Mouse (Mus musculus): ENCODE results near the gene Hipk4. TPM values are rescaled to one million over a fixed set of nuclear protein-coding genes. Genes with fewer than 3 reads are reported as not detected.

The Hipk4 gene
- total and polyA plus RNA-seq, 3 experiments = 0.09 to 0.16 TPM; not detected in 1

- in situ Hi-C loops (cut with MboI; ENCODE audit: low pct_ligation_motif_present, low pct_unique_long_range_greater_than_20kb, low sequenced_read_pairs) = no loop called here
- dilution Hi-C loops (cut with MboI; ENCODE audit: extremely low pct_ligation_motif_present, extremely low pct_unique_long_range_greater_than_20kb, low sequenced_read_pairs) = no loop called here
- TF ChIP-seq MAFK (IDR thresholded peaks at IDR 0.05; ENCODE audit: insufficient replicate concordance, low read length) = no peak
- TF ChIP-seq MYC (IDR thresholded peaks at IDR 0.05; ENCODE audit: low read depth, low read length) = no peak
- no peak for TF ChIP-seq UBTF (IDR thresholded peaks at IDR 0.05; ENCODE audit: low read depth, low read length)
- TF ChIP-seq MAX (IDR thresholded peaks at IDR 0.05; ENCODE audit: low read length) = no peak
- no peak for TF ChIP-seq NRF1 (IDR thresholded peaks at IDR 0.05; ENCODE audit: low read depth, low read length)
- no peak for TF ChIP-seq EP300 (IDR thresholded peaks at IDR 0.05; ENCODE audit: low read length)
- no peak for TF ChIP-seq ZKSCAN1 (IDR thresholded peaks at IDR 0.05; ENCODE audit: borderline replicate concordance, low read depth, low read length)
- no peak for TF ChIP-seq NELFE (IDR thresholded peaks at IDR 0.05; ENCODE audit: low read depth, low read length)
- no peak for TF ChIP-seq POLR2AphosphoS2 (IDR thresholded peaks at IDR 0.05; ENCODE audit: low read depth, low read length)
- TF ChIP-seq RCOR1 (conservative IDR thresholded peaks at IDR 0.05; ENCODE audit: low read depth, low read length) = no peak
- TF ChIP-seq IRF4 (IDR thresholded peaks at IDR 0.05; ENCODE audit: low read depth, low read length) = no peak
- no peak for TF ChIP-seq JUND (conservative IDR thresholded peaks at IDR 0.05; ENCODE audit: low read depth, low read length)
- TF ChIP-seq CHD2 (IDR thresholded peaks at IDR 0.05; ENCODE audit: low read length) = no peak
- no peak for TF ChIP-seq SMC3 (IDR thresholded peaks at IDR 0.05; ENCODE audit: low read depth, low read length)
- no peak for TF ChIP-seq BHLHE40 (IDR thresholded peaks at IDR 0.05; ENCODE audit: low read depth, low read length)
- TF ChIP-seq GABPA (IDR thresholded peaks at IDR 0.05; ENCODE audit: insufficient replicate concordance, low read depth, low read length) = no peak
- TF ChIP-seq POLR2A (IDR thresholded peaks at IDR 0.05; ENCODE audit: low read depth, low read length) = no peak
- Histone ChIP-seq H3K27ac (ENCODE audit: insufficient read depth, low read depth) (no peak overlapping the region), H3K36me3 (replicated peaks in 1 of 2; ENCODE audit: control insufficient read depth in 1 of 2, insufficient read depth in 1 of 2, low read length in 1 of 2) (peaks cover 0 to 18% of the 10 kb centered on the region in 2 experiments), H3K4me1 (ENCODE audit: control insufficient read depth in 1 of 2, insufficient read depth in 2 of 2) (peaks cover 0 to 10% of the 10 kb centered on the region in 2 experiments; a peak in 2 of 4 replicates), H3K4me3 (replicated peaks in 1 of 3; ENCODE audit: low read depth in 2 of 3, low read length in 2 of 3, poor library complexity in 1 of 3) (peak overlapping the region in 1 of 3 experiments; percentile 12), H3K9me3 (replicated peaks; ENCODE audit: low read length) (no peaks in the 10 kb centered on the region), H3K27me3 (replicated peaks) (no peaks in the 10 kb centered on the region), H3K4me2 (ENCODE audit: insufficient read depth, low read depth, poor library complexity, severe bottlenecking) (peak overlapping the region; percentile 71; the same call in 1 of the 2 replicates), H3K79me2 (replicated peaks; ENCODE audit: control insufficient read depth, extremely low read depth, insufficient read depth, poor library complexity, severe bottlenecking) (no peaks in the 10 kb centered on the region), H3K9ac (ENCODE audit: insufficient read depth, low read depth) (peak overlapping the region; percentile 7; the same call in 1 of the 2 replicates)
- DNase-seq (ENCODE audit: extremely low read depth) = no peak
Measured at GRCm38 (mm10) chr7:27543065-27543464, 20.0 kb downstream of the Hipk4 start.

DNA sequence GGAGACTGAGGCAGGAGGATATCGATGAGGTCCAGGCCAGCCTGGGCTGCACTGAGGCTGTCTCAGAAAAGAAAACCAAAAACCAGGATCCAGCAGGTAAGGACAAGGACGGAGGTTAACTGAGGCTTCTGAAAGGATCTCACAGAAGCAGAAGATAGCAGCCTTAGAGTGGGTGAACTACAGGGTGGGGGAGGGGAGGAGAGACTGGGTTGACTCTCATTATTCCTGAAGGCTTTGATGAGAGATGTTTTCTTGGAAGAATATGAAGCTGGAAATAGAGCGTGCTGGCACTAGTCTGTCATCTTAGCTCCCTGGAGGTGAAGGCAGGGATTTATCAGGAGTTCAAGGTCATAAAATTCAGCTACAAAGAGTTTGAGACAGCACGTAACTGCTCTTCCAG is 20.8 kb downstream of the Hipk4 start:
- DNase-seq (ENCODE audit: extremely low read depth) = no peak
- Histone ChIP-seq H3K9ac (ENCODE audit: insufficient read depth, low read depth) (no peak overlapping the region), H3K27ac (ENCODE audit: insufficient read depth, low read depth) (no peak overlapping the region), H3K4me3 (replicated peaks in 1 of 3; ENCODE audit: low read depth in 2 of 3, low read length in 2 of 3, poor library complexity in 1 of 3) (no peak overlapping the region), H3K36me3 (replicated peaks in 1 of 2; ENCODE audit: control insufficient read depth in 1 of 2, insufficient read depth in 1 of 2, low read length in 1 of 2) (peaks cover 0 to 18% of the 10 kb centered on the region in 2 experiments), H3K79me2 (replicated peaks; ENCODE audit: control insufficient read depth, extremely low read depth, insufficient read depth, poor library complexity, severe bottlenecking) (no peaks in the 10 kb centered on the region), H3K27me3 (replicated peaks) (no peaks in the 10 kb centered on the region), H3K4me1 (ENCODE audit: control insufficient read depth in 1 of 2, insufficient read depth in 2 of 2) (peaks cover 0 to 10% of the 10 kb centered on the region in 2 experiments; a peak in 2 of 4 replicates), H3K4me2 (ENCODE audit: insufficient read depth, low read depth, poor library complexity, severe bottlenecking) (no peak overlapping the region), H3K9me3 (replicated peaks; ENCODE audit: low read length) (no peaks in the 10 kb centered on the region)
- dilution Hi-C loops (cut with MboI; ENCODE audit: extremely low pct_ligation_motif_present, extremely low pct_unique_long_range_greater_than_20kb, low sequenced_read_pairs) = no loop called here
- TF ChIP-seq IRF4 (IDR thresholded peaks at IDR 0.05; ENCODE audit: low read depth, low read length) (no peak), E2F4 (IDR thresholded peaks at IDR 0.05; ENCODE audit: insufficient replicate concordance, low read depth, low read length) (no peak), RCOR1 (conservative IDR thresholded peaks at IDR 0.05; ENCODE audit: low read depth, low read length) (no peak), RAD21 (IDR thresholded peaks at IDR 0.05; ENCODE audit: low read depth, low read length) (no peak), EP300 (IDR thresholded peaks at IDR 0.05; ENCODE audit: low read length) (no peak), SIN3A (IDR thresholded peaks at IDR 0.05; ENCODE audit: low read length) (no peak), PAX5 (IDR thresholded peaks at IDR 0.05; ENCODE audit: low read length) (no peak), KAT2A (IDR thresholded peaks at IDR 0.05; ENCODE audit: insufficient replicate concordance, low read length) (no peak), TBP (conservative IDR thresholded peaks at IDR 0.05; ENCODE audit: low read depth, low read length) (no peak), NELFE (IDR thresholded peaks at IDR 0.05; ENCODE audit: low read depth, low read length) (no peak), BHLHE40 (IDR thresholded peaks at IDR 0.05; ENCODE audit: low read depth, low read length) (no peak), ZMIZ1 (IDR thresholded peaks at IDR 0.05; ENCODE audit: low read depth, low read length) (no peak), POLR2AphosphoS2 (IDR thresholded peaks at IDR 0.05; ENCODE audit: low read depth, low read length) (no peak), JUND (conservative IDR thresholded peaks at IDR 0.05; ENCODE audit: low read depth, low read length) (no peak), ELF1 (IDR thresholded peaks at IDR 0.05; ENCODE audit: low read depth, low read length) (no peak), CHD2 (IDR thresholded peaks at IDR 0.05; ENCODE audit: low read length) (no peak)
- in situ Hi-C loops (cut with MboI; ENCODE audit: low pct_ligation_motif_present, low pct_unique_long_range_greater_than_20kb, low sequenced_read_pairs) = no loop called here
